Mouse (Mus musculus): ENCODE measurements around the gene Rfc1. TPM values are rescaled to one million over a fixed set of nuclear protein-coding genes. Genes with fewer than 3 reads are reported as not detected.

The Rfc1 gene
- polyA plus RNA-seq, 1 experiment, result 14.1 TPM

GRCm38 (mm10) chr5:65324271-65324670 lies 11.2 kb downstream of the Rfc1 start:
- peaks cover 61% of the 10 kb centered on the region for H3K79me3 ChIP-seq (ENCODE audit: low read depth)
- peaks cover 4% of the 10 kb centered on the region for H3K36me3 ChIP-seq (ENCODE audit: control insufficient read depth, insufficient read depth)
- H3K4me3 ChIP-seq (ENCODE audit: insufficient read depth, poor library complexity, severe bottlenecking), result no peak overlapping the region
- TF ChIP-seq MYOD1 (IDR thresholded peaks at IDR 0.05; ENCODE audit: control insufficient read depth, insufficient read length, low read depth) (no peak), FOSL1 (IDR thresholded peaks at IDR 0.05; ENCODE audit: insufficient read depth, low read length, poor library complexity, severe bottlenecking) (no peak), CEBPB (IDR thresholded peaks at IDR 0.05; ENCODE audit: low read depth) (no peak), MAX (IDR thresholded peaks at IDR 0.05) (no peak), USF1 (IDR thresholded peaks at IDR 0.05; ENCODE audit: low read depth) (no peak), MYOG (IDR thresholded peaks at IDR 0.05; ENCODE audit: control insufficient read depth, extremely low read depth, insufficient read length) (no peak), CTCF (IDR thresholded peaks at IDR 0.05; ENCODE audit: control insufficient read depth, insufficient read depth, insufficient read length) (no peak)
- H3ac ChIP-seq (ENCODE audit: control insufficient read depth, insufficient read length, low read depth), result no peak overlapping the region
- peaks cover 81% of the 10 kb centered on the region for H3K79me2 ChIP-seq (ENCODE audit: control insufficient read depth, insufficient read depth)
- H3K27me3 ChIP-seq (ENCODE audit: control insufficient read depth, insufficient read depth, insufficient read length), result no peaks in the 10 kb centered on the region

GRCm38 (mm10) chr5:65322165-65322564 lies 13.3 kb downstream of the Rfc1 start:
- TF ChIP-seq CEBPB (IDR thresholded peaks at IDR 0.05; ENCODE audit: low read depth) (no peak), MYOD1 (IDR thresholded peaks at IDR 0.05; ENCODE audit: control insufficient read depth, insufficient read length, low read depth) (no peak), USF1 (IDR thresholded peaks at IDR 0.05; ENCODE audit: low read depth) (no peak), MYOG (IDR thresholded peaks at IDR 0.05; ENCODE audit: control insufficient read depth, extremely low read depth, insufficient read length) (no peak)
- Histone ChIP-seq H3K4me3 (ENCODE audit: insufficient read depth, poor library complexity, severe bottlenecking) (no peak overlapping the region), H3ac (ENCODE audit: control insufficient read depth, insufficient read length, low read depth) (no peak overlapping the region), H3K79me3 (ENCODE audit: low read depth) (peaks cover 45% of the 10 kb centered on the region), H3K79me2 (ENCODE audit: control insufficient read depth, insufficient read depth) (peaks cover 60% of the 10 kb centered on the region), H3K27me3 (ENCODE audit: control insufficient read depth, insufficient read depth, insufficient read length) (no peaks in the 10 kb centered on the region), H3K36me3 (ENCODE audit: control insufficient read depth, insufficient read depth) (peaks cover 23% of the 10 kb centered on the region)

- TF ChIP-seq MAX (IDR thresholded peaks at IDR 0.05) (no peak), USF1 (IDR thresholded peaks at IDR 0.05; ENCODE audit: low read depth) (no peak), FOSL1 (IDR thresholded peaks at IDR 0.05; ENCODE audit: insufficient read depth, low read length, poor library complexity, severe bottlenecking) (no peak), CEBPB (IDR thresholded peaks at IDR 0.05; ENCODE audit: low read depth) (no peak), MYOG (IDR thresholded peaks at IDR 0.05; ENCODE audit: control insufficient read depth, extremely low read depth, insufficient read length) (no peak), MYOD1 (IDR thresholded peaks at IDR 0.05; ENCODE audit: control insufficient read depth, insufficient read length, low read depth) (no peak)
- peaks cover 30% of the 10 kb centered on the region for H3K79me2 ChIP-seq (ENCODE audit: control insufficient read depth, insufficient read depth)
- H3K27me3 ChIP-seq (ENCODE audit: control insufficient read depth, insufficient read depth, insufficient read length), result no peaks in the 10 kb centered on the region
- no peak overlapping the region for H3ac ChIP-seq (ENCODE audit: control insufficient read depth, insufficient read length, low read depth)
- peaks cover 46% of the 10 kb centered on the region for H3K36me3 ChIP-seq (ENCODE audit: control insufficient read depth, insufficient read depth)
- peaks cover 23% of the 10 kb centered on the region for H3K79me3 ChIP-seq (ENCODE audit: low read depth)
- no peak overlapping the region for H3K4me3 ChIP-seq (ENCODE audit: insufficient read depth, poor library complexity, severe bottlenecking)
Observed at GRCm38 (mm10) chr5:65319176-65319575, 16.3 kb downstream of the Rfc1 start.

DNA sequence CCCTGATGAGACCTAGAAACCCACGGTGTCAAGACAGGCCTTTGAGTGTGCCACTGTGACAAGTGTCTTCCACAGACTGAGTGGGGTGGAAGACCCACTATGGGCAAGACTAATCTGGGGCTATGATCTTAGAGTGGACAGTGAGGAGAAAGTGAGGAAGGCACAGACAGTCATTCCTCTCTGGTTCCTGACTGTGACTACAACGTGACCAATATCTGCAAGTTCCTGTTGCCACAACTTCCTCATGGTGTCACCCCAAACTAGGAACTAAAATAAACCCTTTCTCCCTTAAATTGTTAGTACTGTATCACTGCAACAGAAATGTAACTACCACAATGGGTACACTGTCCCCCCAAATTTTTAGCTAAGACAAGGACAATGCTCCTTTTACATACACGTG lies 26.6 kb downstream of the Rfc1 start:
- H3K27me3 ChIP-seq (ENCODE audit: control insufficient read depth, insufficient read depth, insufficient read length), result no peaks in the 10 kb centered on the region
- H3K79me2 ChIP-seq (ENCODE audit: control insufficient read depth, insufficient read depth), result no peaks in the 10 kb centered on the region
- peaks cover 52% of the 10 kb centered on the region for H3K36me3 ChIP-seq (ENCODE audit: control insufficient read depth, insufficient read depth)

GRCm38 (mm10) chr5:65308208-65308607 lies 27.3 kb downstream of the Rfc1 start:
- TF ChIP-seq MYOG (IDR thresholded peaks at IDR 0.05; ENCODE audit: control insufficient read depth, extremely low read depth, insufficient read length) (no peak), USF1 (IDR thresholded peaks at IDR 0.05; ENCODE audit: low read depth) (no peak), FOSL1 (IDR thresholded peaks at IDR 0.05; ENCODE audit: insufficient read depth, low read length, poor library complexity, severe bottlenecking) (no peak), MYOD1 (IDR thresholded peaks at IDR 0.05; ENCODE audit: control insufficient read depth, insufficient read length, low read depth) (no peak), MAX (IDR thresholded peaks at IDR 0.05) (no peak), CTCF (IDR thresholded peaks at IDR 0.05; ENCODE audit: control insufficient read depth, insufficient read depth, insufficient read length) (no peak), CEBPB (IDR thresholded peaks at IDR 0.05; ENCODE audit: low read depth) (no peak)
- H3K36me3 ChIP-seq (ENCODE audit: control insufficient read depth, insufficient read depth), result peaks cover 49% of the 10 kb centered on the region

More for the DNA sequence above, 26.6 kb downstream of the Rfc1 start:
- H3ac ChIP-seq (ENCODE audit: control insufficient read depth, insufficient read length, low read depth), result no peak overlapping the region
- no peak overlapping the region for H3K4me3 ChIP-seq (ENCODE audit: insufficient read depth, poor library complexity, severe bottlenecking)
- H3K79me3 ChIP-seq (ENCODE audit: low read depth), result no peaks in the 10 kb centered on the region
- TF ChIP-seq FOSL1 (IDR thresholded peaks at IDR 0.05; ENCODE audit: insufficient read depth, low read length, poor library complexity, severe bottlenecking), result no peak
- no peak for TF ChIP-seq MYOG (IDR thresholded peaks at IDR 0.05; ENCODE audit: control insufficient read depth, extremely low read depth, insufficient read length)
- no peak for TF ChIP-seq CTCF (IDR thresholded peaks at IDR 0.05; ENCODE audit: control insufficient read depth, insufficient read depth, insufficient read length)
- TF ChIP-seq USF1 (IDR thresholded peaks at IDR 0.05; ENCODE audit: low read depth), result no peak
- TF ChIP-seq MYOD1 (IDR thresholded peaks at IDR 0.05; ENCODE audit: control insufficient read depth, insufficient read length, low read depth), result no peak
- no peak for TF ChIP-seq CEBPB (IDR thresholded peaks at IDR 0.05; ENCODE audit: low read depth)
- no peak for TF ChIP-seq MAX (IDR thresholded peaks at IDR 0.05)

GRCm38 (mm10) chr5:65305516-65305915 lies 30.0 kb downstream of the Rfc1 start:
- no peaks in the 10 kb centered on the region for H3K79me2 ChIP-seq (ENCODE audit: control insufficient read depth, insufficient read depth)
- TF ChIP-seq CEBPB (IDR thresholded peaks at IDR 0.05; ENCODE audit: low read depth) (no peak), MYOD1 (IDR thresholded peaks at IDR 0.05; ENCODE audit: control insufficient read depth, insufficient read length, low read depth) (no peak), FOSL1 (IDR thresholded peaks at IDR 0.05; ENCODE audit: insufficient read depth, low read length, poor library complexity, severe bottlenecking) (no peak), USF1 (IDR thresholded peaks at IDR 0.05; ENCODE audit: low read depth) (no peak), MAX (IDR thresholded peaks at IDR 0.05) (no peak), MYOG (IDR thresholded peaks at IDR 0.05; ENCODE audit: control insufficient read depth, extremely low read depth, insufficient read length) (no peak), CTCF (IDR thresholded peaks at IDR 0.05; ENCODE audit: control insufficient read depth, insufficient read depth, insufficient read length) (no peak)
- no peak overlapping the region for H3ac ChIP-seq (ENCODE audit: control insufficient read depth, insufficient read length, low read depth)
- H3K4me3 ChIP-seq (ENCODE audit: insufficient read depth, poor library complexity, severe bottlenecking), result no peak overlapping the region
- H3K36me3 ChIP-seq (ENCODE audit: control insufficient read depth, insufficient read depth), result peaks cover 57% of the 10 kb centered on the region
- H3K27me3 ChIP-seq (ENCODE audit: control insufficient read depth, insufficient read depth, insufficient read length), result no peaks in the 10 kb centered on the region
- H3K79me3 ChIP-seq (ENCODE audit: low read depth), result no peaks in the 10 kb centered on the region

More at GRCm38 (mm10) chr5:65308208-65308607, 27.3 kb downstream of the Rfc1 start:
- Histone ChIP-seq H3K27me3 (ENCODE audit: control insufficient read depth, insufficient read depth, insufficient read length) (no peaks in the 10 kb centered on the region), H3K79me2 (ENCODE audit: control insufficient read depth, insufficient read depth) (no peaks in the 10 kb centered on the region), H3K79me3 (ENCODE audit: low read depth) (no peaks in the 10 kb centered on the region), H3ac (ENCODE audit: control insufficient read depth, insufficient read length, low read depth) (no peak overlapping the region), H3K4me3 (ENCODE audit: insufficient read depth, poor library complexity, severe bottlenecking) (no peak overlapping the region)
